Mouse (Mus musculus) c-Kit-positive CD71-positive TER-119-positive erythroid progenitor cells, embryonic 14.5 days (primary cell): ENCODE results near the gene Zfp444.
"Not testable (repeated sequence)": the region's sequence is repeated elsewhere in the genome, so short reads cannot be mapped to it uniquely, and the experiment has no call there.

Source experiments
- DNase-seq: peaks from one replicate; pipeline ENCODE4 v3.0.0-alpha.2; 2013; ENCODE audit warnings: low spot score

Zfp444 gene

DNA sequence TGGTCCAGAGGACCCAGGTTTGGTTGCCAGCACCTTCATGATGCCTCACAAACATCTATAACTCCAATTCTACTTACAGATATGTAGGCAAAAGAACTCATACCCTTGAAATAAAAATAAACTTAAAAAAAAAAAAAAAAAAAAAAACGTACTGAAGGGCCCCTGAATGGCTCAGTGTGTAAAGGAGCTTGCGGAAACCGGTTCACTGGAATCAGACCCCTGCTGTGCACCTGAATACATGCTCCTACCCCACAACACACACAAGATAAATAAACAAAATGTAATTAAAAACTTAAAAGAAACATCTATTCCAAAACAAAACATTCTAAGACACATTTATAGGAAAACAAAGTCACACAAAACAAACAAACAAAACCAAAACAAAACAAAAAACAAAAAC lies 48.1 kb downstream of the Zfp444 start:
- no peak for DNase-seq

DNA sequence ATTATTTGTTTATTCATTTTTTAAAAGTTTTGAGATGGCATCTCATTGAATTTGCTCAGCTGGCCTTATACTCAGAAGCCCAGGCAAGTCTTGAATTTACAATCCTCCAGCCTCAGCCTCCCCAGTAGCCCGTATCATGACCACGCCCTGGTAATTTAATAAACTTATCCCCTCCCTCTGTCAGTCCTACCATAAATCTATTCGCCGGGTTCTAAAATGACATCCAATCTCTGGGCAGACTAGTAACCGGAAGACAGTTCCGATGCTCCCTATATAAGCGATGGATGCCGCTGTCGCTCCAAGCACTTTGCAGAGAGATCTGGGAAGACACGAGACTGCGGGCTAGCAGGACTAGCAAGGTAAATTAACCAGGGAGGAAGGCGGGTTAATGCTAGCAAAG lies 50.0 kb downstream of the Zfp444 start, which contains the start of gene Zscan5b:
TSS of gene Zscan5b (plus strand) at position 301 of the 400 bp plus-strand sequence.
- DNase-seq = no peak

DNA sequence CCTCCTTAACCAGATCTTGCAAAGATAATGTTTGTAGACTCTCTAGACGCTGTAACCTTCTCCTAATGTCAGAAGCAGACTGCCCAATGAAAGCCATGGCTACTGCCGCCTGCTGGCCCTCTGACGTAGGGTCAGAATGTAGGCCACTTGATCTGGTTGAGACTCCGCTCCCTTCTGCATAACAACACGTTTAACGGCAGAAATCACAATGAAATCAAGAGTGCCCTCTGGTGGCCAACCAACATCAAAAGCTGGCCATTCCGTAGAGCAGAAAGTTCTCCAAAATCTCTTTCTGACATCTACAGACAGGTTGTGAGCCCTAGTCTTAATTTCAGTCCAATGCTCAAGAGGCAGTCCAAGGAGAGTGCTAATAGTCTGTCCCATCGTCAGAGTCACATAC lies 56.5 kb downstream of the Zfp444 start:
- not testable (repeated sequence) for DNase-seq

DNA sequence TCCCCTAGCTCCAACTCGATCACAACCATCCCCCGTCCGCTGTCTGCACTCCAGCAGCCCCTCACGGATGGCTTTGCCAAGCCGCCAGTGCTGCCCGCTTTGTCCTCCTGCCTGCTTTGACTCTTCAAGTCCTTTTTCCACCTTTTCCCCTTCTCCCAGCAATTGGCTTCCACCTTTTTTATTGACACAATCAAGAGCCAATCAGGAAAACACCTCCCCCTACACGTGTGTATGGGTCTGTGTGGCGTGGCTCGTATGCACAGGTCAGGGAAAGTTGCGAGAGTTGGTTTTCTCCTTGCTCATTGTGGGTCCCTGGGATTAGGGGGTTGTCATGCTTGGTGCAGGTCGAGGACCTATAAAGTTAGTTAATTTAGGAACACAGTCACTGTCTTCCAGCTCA lies 67.8 kb downstream of the Zfp444 start:
- DNase-seq = no peak

GRCm38 (mm10) chr7:6240841-6241425 lies 68.9 kb downstream of the Zfp444 start:
- DNase-seq = peak; percentile 35
